Mouse (Mus musculus): ENCODE results near the gene Chn1. TPM values are rescaled to one million over a fixed set of nuclear protein-coding genes. Genes with fewer than 3 reads are reported as not detected.

The Chn1 gene
- total and polyA plus RNA-seq, 3 experiments: 0.30 to 1.2 (median 0.60) TPM

DNA sequence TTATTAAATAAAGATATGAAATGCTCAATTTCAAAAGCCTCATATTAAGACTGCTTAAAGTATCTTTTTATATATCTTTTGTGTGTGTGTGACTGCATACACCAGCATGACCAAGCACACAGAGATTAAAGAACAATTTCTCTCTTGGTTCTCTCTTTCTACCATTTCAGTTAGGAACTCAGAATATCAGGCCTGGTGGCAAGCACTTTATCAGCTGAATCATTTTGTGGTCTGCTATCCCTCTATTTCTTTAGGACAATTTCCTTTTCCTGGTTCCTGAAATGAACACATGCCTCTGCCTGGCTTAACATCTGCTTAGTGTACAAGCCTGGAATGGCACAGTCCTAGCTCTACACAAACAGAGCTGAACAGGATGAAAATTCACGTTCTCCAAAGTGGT is 92.6 kb downstream of the Chn1 start:
- no peaks in the 10 kb centered on the region for H3K36me3 ChIP-seq (replicated peaks)
- no peak for DNase-seq (ENCODE audit: low spot score)
- H3K4me3 ChIP-seq (ENCODE audit: low read depth, low read length): no peak overlapping the region
- TF ChIP-seq POLR2AphosphoS5 (IDR thresholded peaks at IDR 0.05; ENCODE audit: insufficient replicate concordance, low read depth, low read length) (no peak), CTCF (IDR thresholded peaks at IDR 0.05; ENCODE audit: low read depth, low read length) (no peak), TAL1 (conservative IDR thresholded peaks at IDR 0.05; ENCODE audit: low read depth, low read length) (no peak), GATA2 (IDR thresholded peaks at IDR 0.05; ENCODE audit: borderline replicate concordance, low read depth, low read length) (no peak), GATA1 (IDR thresholded peaks at IDR 0.05; ENCODE audit: borderline replicate concordance, low read length) (no peak)
- peaks cover 15% of the 10 kb centered on the region; the same call in 1 of the 2 replicates for H3K27me3 ChIP-seq (ENCODE audit: insufficient read depth, low read length)
- no peak for ATAC-seq (ENCODE audit: extremely low read depth, insufficient number of reproducible peaks, low FRiP score, poor library complexity, severe bottlenecking)
- H3K9me3 ChIP-seq (replicated peaks): no peaks in the 10 kb centered on the region
- no peaks in the 10 kb centered on the region for H3K4me1 ChIP-seq (ENCODE audit: insufficient read depth, low read depth, low read length)

DNA sequence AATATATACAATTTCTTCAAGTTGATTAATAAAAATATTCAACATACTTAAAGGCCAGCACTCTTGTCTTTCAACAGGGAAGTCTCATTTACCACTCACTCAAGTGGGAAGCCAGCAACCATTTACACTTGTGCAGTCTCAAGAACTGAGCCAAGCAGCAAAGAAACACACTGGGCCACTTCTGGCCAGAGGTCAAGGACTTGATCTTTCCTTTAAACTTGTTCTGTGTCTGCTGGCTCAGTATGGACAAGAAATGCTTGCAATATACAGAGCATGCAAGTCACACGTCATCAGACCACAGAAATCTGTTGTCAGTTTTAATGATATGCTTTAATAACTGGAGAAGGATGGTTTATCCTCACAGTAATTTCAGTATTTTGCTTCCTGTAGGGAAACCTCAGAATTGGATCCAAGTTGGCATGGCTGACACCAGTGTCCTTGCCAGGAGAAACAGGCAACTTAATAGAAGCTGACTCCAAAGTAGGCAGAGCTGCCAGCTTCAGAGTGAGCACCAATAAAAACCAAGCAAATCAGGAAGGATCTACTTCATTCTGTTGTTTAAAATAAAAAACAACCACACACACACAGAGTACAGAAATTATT is 94.6 kb downstream of the Chn1 start:
- H3K36me3 ChIP-seq (replicated peaks): no peaks in the 10 kb centered on the region
- ATAC-seq (ENCODE audit: extremely low read depth, insufficient number of reproducible peaks, low FRiP score, poor library complexity, severe bottlenecking) (no peak), DNase-seq (ENCODE audit: low spot score) (no peak)
- no peaks in the 10 kb centered on the region for H3K9me3 ChIP-seq (replicated peaks)
- peaks cover 15% of the 10 kb centered on the region; the same call in 1 of the 2 replicates for H3K27me3 ChIP-seq (ENCODE audit: insufficient read depth, low read length)
- TF ChIP-seq GATA2 (IDR thresholded peaks at IDR 0.05; ENCODE audit: borderline replicate concordance, low read depth, low read length) (no peak), CTCF (IDR thresholded peaks at IDR 0.05; ENCODE audit: low read depth, low read length) (no peak), TAL1 (conservative IDR thresholded peaks at IDR 0.05; ENCODE audit: low read depth, low read length) (no peak), POLR2AphosphoS5 (IDR thresholded peaks at IDR 0.05; ENCODE audit: insufficient replicate concordance, low read depth, low read length) (no peak), GATA1 (IDR thresholded peaks at IDR 0.05; ENCODE audit: borderline replicate concordance, low read length) (no peak)
- H3K4me3 ChIP-seq (ENCODE audit: low read depth, low read length): no peak overlapping the region
- H3K4me1 ChIP-seq (ENCODE audit: insufficient read depth, low read depth, low read length): no peaks in the 10 kb centered on the region

DNA sequence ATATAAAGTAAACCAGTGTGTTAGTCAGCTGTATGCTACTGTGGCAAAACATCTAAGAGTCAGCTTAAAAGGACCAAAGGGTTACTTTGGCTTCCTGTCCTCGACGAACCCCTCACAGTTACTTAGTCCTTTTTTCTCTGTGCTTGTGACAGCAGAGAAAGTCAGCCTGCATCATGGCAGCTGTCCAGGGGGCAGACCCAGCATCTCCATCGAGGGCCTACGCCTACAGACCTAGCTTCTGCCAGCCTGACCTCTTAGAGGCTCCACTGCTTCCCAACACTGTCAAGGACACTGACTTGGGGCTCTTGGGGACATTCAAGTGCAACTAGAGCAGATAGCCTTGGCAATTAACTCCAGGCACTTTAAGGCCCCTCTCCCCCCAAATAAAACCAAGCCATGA is 106.5 kb downstream of the Chn1 start:
- Histone ChIP-seq H3K36me3 (replicated peaks) (no peaks in the 10 kb centered on the region), H3K9me3 (replicated peaks) (no peaks in the 10 kb centered on the region), H3K4me3 (ENCODE audit: low read depth, low read length) (no peak overlapping the region), H3K27me3 (ENCODE audit: insufficient read depth, low read length) (peaks cover 8% of the 10 kb centered on the region; the same call in 1 of the 2 replicates), H3K4me1 (ENCODE audit: insufficient read depth, low read depth, low read length) (no peaks in the 10 kb centered on the region)
- no peak for TF ChIP-seq GATA1 (IDR thresholded peaks at IDR 0.05; ENCODE audit: borderline replicate concordance, low read length)
- no peak for TF ChIP-seq TAL1 (conservative IDR thresholded peaks at IDR 0.05; ENCODE audit: low read depth, low read length)
- no peak for TF ChIP-seq GATA2 (IDR thresholded peaks at IDR 0.05; ENCODE audit: borderline replicate concordance, low read depth, low read length)
- no peak for TF ChIP-seq POLR2AphosphoS5 (IDR thresholded peaks at IDR 0.05; ENCODE audit: insufficient replicate concordance, low read depth, low read length)
- TF ChIP-seq CTCF (IDR thresholded peaks at IDR 0.05; ENCODE audit: low read depth, low read length): no peak
- no peak for DNase-seq (ENCODE audit: low spot score)
- no peak for ATAC-seq (ENCODE audit: extremely low read depth, insufficient number of reproducible peaks, low FRiP score, poor library complexity, severe bottlenecking)

DNA sequence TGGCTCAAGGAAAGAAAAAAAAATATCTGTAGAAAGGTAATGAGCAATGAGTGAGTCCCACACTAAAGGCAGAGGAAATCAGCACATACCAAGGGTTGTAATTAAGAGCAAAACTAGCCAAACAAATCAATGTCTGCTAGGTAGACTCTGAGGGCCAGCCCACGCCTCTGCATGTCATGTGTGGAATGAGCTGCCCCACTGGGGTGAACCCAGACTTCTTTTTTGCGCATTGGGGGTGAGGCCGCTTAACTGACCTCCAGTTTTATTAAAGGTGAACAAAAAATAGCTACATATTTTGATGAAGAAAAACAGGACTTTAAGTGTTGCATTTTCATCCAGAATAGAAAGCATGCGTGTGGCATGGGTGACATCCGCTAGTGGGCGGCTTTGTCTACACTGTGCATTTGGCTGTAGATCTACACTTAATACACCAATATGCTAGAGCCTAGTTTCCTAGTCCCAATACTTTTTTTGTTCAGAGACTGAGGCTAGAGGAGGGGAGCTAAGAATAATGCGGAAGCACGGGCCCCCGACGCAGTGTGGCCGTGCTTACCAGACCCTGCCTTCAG is 114.5 kb downstream of the Chn1 start:
- H3K4me1 ChIP-seq (ENCODE audit: insufficient read depth, low read depth, low read length): no peaks in the 10 kb centered on the region
- no peak for TF ChIP-seq GATA2 (IDR thresholded peaks at IDR 0.05; ENCODE audit: borderline replicate concordance, low read depth, low read length)
- no peak for TF ChIP-seq POLR2AphosphoS5 (IDR thresholded peaks at IDR 0.05; ENCODE audit: insufficient replicate concordance, low read depth, low read length)
- no peak for TF ChIP-seq CTCF (IDR thresholded peaks at IDR 0.05; ENCODE audit: low read depth, low read length)
- TF ChIP-seq TAL1 (conservative IDR thresholded peaks at IDR 0.05; ENCODE audit: low read depth, low read length): no peak
- no peak for TF ChIP-seq GATA1 (IDR thresholded peaks at IDR 0.05; ENCODE audit: borderline replicate concordance, low read length)
- H3K36me3 ChIP-seq (replicated peaks): no peaks in the 10 kb centered on the region
- ATAC-seq (ENCODE audit: extremely low read depth, insufficient number of reproducible peaks, low FRiP score, poor library complexity, severe bottlenecking) (no peak), DNase-seq (ENCODE audit: low spot score) (no peak)
- H3K27me3 ChIP-seq (ENCODE audit: insufficient read depth, low read length): peaks cover 20% of the 10 kb centered on the region
- no peaks in the 10 kb centered on the region for H3K9me3 ChIP-seq (replicated peaks)
- H3K4me3 ChIP-seq (ENCODE audit: low read depth, low read length): no peak overlapping the region

- H3K9me3 ChIP-seq (replicated peaks): no peaks in the 10 kb centered on the region
- no peak overlapping the region for H3K4me3 ChIP-seq (ENCODE audit: low read depth, low read length)
- H3K36me3 ChIP-seq (replicated peaks): no peaks in the 10 kb centered on the region
- no peaks in the 10 kb centered on the region for H3K4me1 ChIP-seq (ENCODE audit: insufficient read depth, low read depth, low read length)
- TF ChIP-seq GATA2 (IDR thresholded peaks at IDR 0.05; ENCODE audit: borderline replicate concordance, low read depth, low read length) (no peak), CTCF (IDR thresholded peaks at IDR 0.05; ENCODE audit: low read depth, low read length) (no peak), POLR2AphosphoS5 (IDR thresholded peaks at IDR 0.05; ENCODE audit: insufficient replicate concordance, low read depth, low read length) (no peak), TAL1 (conservative IDR thresholded peaks at IDR 0.05; ENCODE audit: low read depth, low read length) (no peak), GATA1 (IDR thresholded peaks at IDR 0.05; ENCODE audit: borderline replicate concordance, low read length) (no peak)
- ATAC-seq (ENCODE audit: extremely low read depth, insufficient number of reproducible peaks, low FRiP score, poor library complexity, severe bottlenecking): no peak
- no peak for DNase-seq (ENCODE audit: low spot score)
- peaks cover 21% of the 10 kb centered on the region for H3K27me3 ChIP-seq (ENCODE audit: insufficient read depth, low read length)
Measured at GRCm38 (mm10) chr2:73659726-73660565, 115.2 kb downstream of the Chn1 start.

GRCm38 (mm10) chr2:73659041-73659440 is 116.1 kb downstream of the Chn1 start:
- H3K4me3 ChIP-seq (ENCODE audit: low read depth, low read length): no peak overlapping the region
- H3K4me1 ChIP-seq (ENCODE audit: insufficient read depth, low read depth, low read length): no peaks in the 10 kb centered on the region
- ATAC-seq (ENCODE audit: extremely low read depth, insufficient number of reproducible peaks, low FRiP score, poor library complexity, severe bottlenecking) (no peak), DNase-seq (ENCODE audit: low spot score) (no peak)
- TF ChIP-seq POLR2AphosphoS5 (IDR thresholded peaks at IDR 0.05; ENCODE audit: insufficient replicate concordance, low read depth, low read length) (no peak), CTCF (IDR thresholded peaks at IDR 0.05; ENCODE audit: low read depth, low read length) (no peak), GATA1 (IDR thresholded peaks at IDR 0.05; ENCODE audit: borderline replicate concordance, low read length) (no peak), GATA2 (IDR thresholded peaks at IDR 0.05; ENCODE audit: borderline replicate concordance, low read depth, low read length) (no peak), TAL1 (conservative IDR thresholded peaks at IDR 0.05; ENCODE audit: low read depth, low read length) (no peak)
- H3K27me3 ChIP-seq (ENCODE audit: insufficient read depth, low read length): peaks cover 21% of the 10 kb centered on the region
- H3K36me3 ChIP-seq (replicated peaks): no peaks in the 10 kb centered on the region
- no peaks in the 10 kb centered on the region for H3K9me3 ChIP-seq (replicated peaks)
